Mouse (Mus musculus): ENCODE measurements around the gene Megf11. TPM values are rescaled to one million over a fixed set of nuclear protein-coding genes. Genes with fewer than 3 reads are reported as not detected.
A peak's percentile ranks its signal among the peaks of the same experiment; 100 is the strongest.

The Megf11 gene
- polyA plus RNA-seq, 1 experiment from 2014 or later, result 0.56 TPM

DNA sequence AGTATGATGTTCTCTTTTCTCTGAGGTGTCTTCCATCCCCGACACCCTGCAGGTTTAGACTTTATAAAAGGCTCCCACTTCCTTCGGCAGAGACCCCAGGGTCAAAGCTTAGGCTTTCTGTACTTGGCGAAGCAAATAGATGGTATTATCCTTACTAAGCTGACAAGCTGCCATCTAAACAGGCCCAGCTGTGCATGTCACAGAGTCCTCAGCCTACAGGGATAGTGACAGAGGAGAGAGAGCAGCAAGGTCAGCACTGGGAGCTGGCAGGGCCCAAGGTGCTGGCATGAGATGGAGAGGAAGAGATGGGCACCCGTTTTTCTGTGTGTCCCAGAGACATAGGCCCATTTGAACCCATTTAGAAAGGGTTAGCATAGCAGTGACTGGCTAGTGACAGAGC, 156.8 kb downstream of the Megf11 start:
- Histone ChIP-seq H3K27ac (ENCODE audit: low read length) (no peak overlapping the region), H3K9me3 (ENCODE audit: low read length) (no peaks in the 10 kb centered on the region), H3K27me3 (replicated peaks; ENCODE audit: insufficient read depth, low read length) (no peaks in the 10 kb centered on the region), H3K36me3 (ENCODE audit: insufficient read depth, low read length) (no peaks in the 10 kb centered on the region), H3K4me2 (replicated peaks; ENCODE audit: low read depth, low read length) (no peak overlapping the region), H3K9ac (replicated peaks; ENCODE audit: low read depth) (no peak overlapping the region), H3K4me1 (ENCODE audit: insufficient read depth, low read depth, low read length) (no peaks in the 10 kb centered on the region), H3K4me3 (ENCODE audit: low read depth, low read length) (no peak overlapping the region)
- WGBS, result 52% methylated on average over 4 of the region's 4 CpGs
- TF ChIP-seq CTCF (IDR thresholded peaks at IDR 0.05), result no peak
- ATAC-seq (peak; percentile 26; the same call in 1 of the 2 replicates), DNase-seq (ENCODE audit: low spot score) (peak; percentile 9)

DNA sequence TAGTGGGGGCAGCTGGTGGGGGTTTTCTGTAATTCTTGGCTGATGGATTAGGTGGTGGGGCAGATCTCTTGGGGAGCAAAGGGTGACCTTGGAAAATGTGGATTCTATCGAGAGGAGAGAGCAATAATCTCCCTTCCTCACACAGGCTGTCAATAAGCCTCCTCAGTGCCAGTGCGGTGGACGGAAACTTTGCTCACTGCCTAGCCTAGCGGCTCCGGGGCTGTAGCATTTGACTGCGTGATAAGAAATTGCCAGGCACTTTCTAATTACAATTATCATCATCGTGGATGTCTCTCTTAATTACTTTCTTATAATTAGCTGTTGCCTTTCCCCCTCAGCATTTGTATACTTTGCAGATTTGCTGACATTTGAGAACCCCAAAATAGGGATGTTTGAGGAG, 157.7 kb downstream of the Megf11 start:
- H3K4me3 ChIP-seq (ENCODE audit: low read depth, low read length), result no peak overlapping the region
- no peaks in the 10 kb centered on the region for H3K36me3 ChIP-seq (ENCODE audit: insufficient read depth, low read length)
- H3K4me2 ChIP-seq (replicated peaks; ENCODE audit: low read depth, low read length), result no peak overlapping the region
- TF ChIP-seq EP300 (IDR thresholded peaks at IDR 0.05) (no peak), CTCF (IDR thresholded peaks at IDR 0.05) (no peak)
- no peaks in the 10 kb centered on the region for H3K9me3 ChIP-seq (ENCODE audit: low read length)
- ATAC-seq (no peak), DNase-seq (ENCODE audit: low spot score) (no peak)
- H3K4me1 ChIP-seq (ENCODE audit: insufficient read depth, low read depth, low read length), result no peaks in the 10 kb centered on the region
- no peak overlapping the region for H3K9ac ChIP-seq (replicated peaks; ENCODE audit: low read depth)
- 23% methylated on average over 7 of the region's 7 CpGs for WGBS
- no peaks in the 10 kb centered on the region for H3K27me3 ChIP-seq (replicated peaks; ENCODE audit: insufficient read depth, low read length)
- no peak overlapping the region for H3K27ac ChIP-seq (ENCODE audit: low read length)

DNA sequence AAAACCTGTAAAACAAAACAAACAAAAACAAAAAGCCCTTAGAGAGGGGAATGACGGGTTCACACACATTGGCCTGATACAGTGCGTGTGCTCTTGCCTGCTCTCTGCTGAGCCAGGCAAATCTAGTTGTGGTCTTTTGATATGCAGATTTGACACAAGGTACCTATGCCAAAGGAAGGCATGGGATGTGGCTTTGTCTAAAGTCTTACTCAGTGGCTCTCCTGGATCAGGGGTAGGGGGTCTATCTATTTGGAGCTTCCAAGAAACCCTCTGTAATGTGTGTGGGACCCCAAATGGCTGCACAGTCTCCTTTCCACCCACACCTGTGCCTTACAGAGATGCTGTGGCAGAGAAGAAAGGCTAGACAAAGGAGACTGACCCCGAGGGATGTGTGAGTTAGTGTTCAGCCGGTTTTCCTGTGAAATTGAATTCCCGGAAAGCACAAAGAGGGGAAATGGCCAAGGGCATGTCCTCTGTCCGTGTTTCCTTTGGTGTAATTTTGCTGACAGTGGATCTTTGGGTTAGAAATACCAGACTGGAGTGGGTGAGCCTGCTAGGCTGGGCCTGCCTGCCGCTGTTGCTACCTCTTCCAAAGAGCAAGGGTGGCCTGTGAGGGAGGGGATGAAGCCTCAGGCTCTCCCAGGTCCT, 161.0 kb downstream of the Megf11 start:
- ATAC-seq (peak; percentile 65), DNase-seq (ENCODE audit: low spot score) (peak; percentile 21)
- no peaks in the 10 kb centered on the region for H3K36me3 ChIP-seq (ENCODE audit: insufficient read depth, low read length)
- H3K4me3 ChIP-seq (ENCODE audit: low read depth, low read length), result no peak overlapping the region
- 50% methylated on average over 7 of the region's 7 CpGs for WGBS
- TF ChIP-seq CTCF (IDR thresholded peaks at IDR 0.05) (no peak), EP300 (IDR thresholded peaks at IDR 0.05) (peak; percentile 70; the same call in 1 of the 2 replicates)
- no peaks in the 10 kb centered on the region for H3K4me1 ChIP-seq (ENCODE audit: insufficient read depth, low read depth, low read length)
- H3K27me3 ChIP-seq (replicated peaks; ENCODE audit: insufficient read depth, low read length), result no peaks in the 10 kb centered on the region
- H3K4me2 ChIP-seq (replicated peaks; ENCODE audit: low read depth, low read length), result no peak overlapping the region
- no peak overlapping the region for H3K9ac ChIP-seq (replicated peaks; ENCODE audit: low read depth)
- H3K9me3 ChIP-seq (ENCODE audit: low read length), result no peaks in the 10 kb centered on the region
- peak overlapping the region; percentile 43 for H3K27ac ChIP-seq (ENCODE audit: low read length)

DNA sequence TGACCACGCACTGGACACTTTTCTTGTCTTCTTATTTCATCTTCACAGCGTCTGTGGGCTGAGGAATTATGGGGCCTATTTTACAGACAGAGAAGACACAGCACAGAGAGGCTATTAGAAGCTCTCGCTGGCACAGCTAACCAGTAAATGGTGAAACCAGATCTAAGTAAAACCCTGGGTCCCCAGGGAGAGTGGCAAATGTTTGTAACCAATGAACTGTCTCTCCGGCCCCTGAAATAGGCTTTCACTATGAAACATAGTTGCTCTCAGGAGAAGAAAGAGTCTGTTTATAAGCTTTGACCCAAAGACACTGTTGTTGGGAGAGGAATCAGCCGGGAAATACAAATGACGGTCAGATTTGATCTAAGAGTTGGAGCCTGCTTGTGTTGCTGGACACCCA, 162.9 kb downstream of the Megf11 start:
- TF ChIP-seq EP300 (IDR thresholded peaks at IDR 0.05), result no peak
- no peak for TF ChIP-seq CTCF (IDR thresholded peaks at IDR 0.05)
- no peak overlapping the region for H3K27ac ChIP-seq (ENCODE audit: low read length)
- H3K4me1 ChIP-seq (ENCODE audit: insufficient read depth, low read depth, low read length), result no peaks in the 10 kb centered on the region
- H3K27me3 ChIP-seq (replicated peaks; ENCODE audit: insufficient read depth, low read length), result no peaks in the 10 kb centered on the region
- no peaks in the 10 kb centered on the region for H3K36me3 ChIP-seq (ENCODE audit: insufficient read depth, low read length)
- DNase-seq (ENCODE audit: low spot score) (no peak), ATAC-seq (no peak)
- H3K9ac ChIP-seq (replicated peaks; ENCODE audit: low read depth), result no peak overlapping the region
- WGBS, result 82% methylated on average over 6 of the region's 6 CpGs
- no peak overlapping the region for H3K4me2 ChIP-seq (replicated peaks; ENCODE audit: low read depth, low read length)
- H3K9me3 ChIP-seq (ENCODE audit: low read length), result no peaks in the 10 kb centered on the region
- H3K4me3 ChIP-seq (ENCODE audit: low read depth, low read length), result no peak overlapping the region

DNA sequence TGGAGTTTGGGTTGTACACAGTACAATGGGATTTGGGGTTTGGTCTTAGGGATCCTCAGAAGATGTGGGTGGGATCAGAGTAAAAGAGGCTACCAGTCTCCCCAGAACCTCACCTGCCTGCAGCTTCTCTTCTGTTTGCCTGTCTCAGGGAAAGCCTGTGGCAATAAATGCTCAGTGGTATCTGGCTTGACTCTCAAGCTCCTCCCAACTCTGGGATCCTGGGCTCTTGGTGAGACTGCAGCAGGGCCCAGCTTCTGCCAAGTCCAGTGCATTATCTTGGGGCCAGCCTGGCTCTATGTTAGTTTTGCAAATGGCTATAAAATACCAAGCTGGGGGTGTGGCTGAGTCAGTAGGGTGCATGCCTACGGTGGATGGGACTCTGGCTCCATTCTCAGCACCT, 165.9 kb downstream of the Megf11 start:
- no peaks in the 10 kb centered on the region for H3K4me1 ChIP-seq (ENCODE audit: insufficient read depth, low read depth, low read length)
- DNase-seq (ENCODE audit: low spot score) (no peak), ATAC-seq (no peak)
- H3K36me3 ChIP-seq (ENCODE audit: insufficient read depth, low read length), result no peaks in the 10 kb centered on the region
- 74% methylated on average over 1 of the region's 1 CpGs for WGBS
- no peak overlapping the region for H3K27ac ChIP-seq (ENCODE audit: low read length)
- no peaks in the 10 kb centered on the region for H3K9me3 ChIP-seq (ENCODE audit: low read length)
- no peak overlapping the region for H3K4me3 ChIP-seq (ENCODE audit: low read depth, low read length)
- no peaks in the 10 kb centered on the region for H3K27me3 ChIP-seq (replicated peaks; ENCODE audit: insufficient read depth, low read length)
- TF ChIP-seq EP300 (IDR thresholded peaks at IDR 0.05) (no peak), CTCF (IDR thresholded peaks at IDR 0.05) (no peak)
- H3K4me2 ChIP-seq (replicated peaks; ENCODE audit: low read depth, low read length), result no peak overlapping the region
- no peak overlapping the region for H3K9ac ChIP-seq (replicated peaks; ENCODE audit: low read depth)

DNA sequence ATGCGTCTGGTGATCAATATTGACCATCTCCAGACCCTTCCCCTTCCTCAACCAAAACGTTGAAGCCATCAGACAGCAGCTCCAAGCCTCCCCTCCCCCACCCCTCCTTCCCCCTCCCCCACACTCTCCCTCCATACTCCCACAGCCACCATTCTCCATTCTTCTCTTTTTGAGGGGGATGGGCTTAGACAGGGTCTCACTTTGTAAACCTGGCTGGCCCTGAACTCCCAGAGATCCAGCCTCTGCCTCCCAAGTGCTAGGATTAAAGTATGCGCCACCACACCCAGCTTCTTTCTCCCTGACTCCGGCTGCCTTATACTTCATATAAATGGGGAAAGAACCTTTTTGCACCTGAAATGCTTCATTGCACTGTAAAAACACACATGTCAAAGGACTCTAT, 166.6 kb downstream of the Megf11 start:
- ATAC-seq, result no peak
- Histone ChIP-seq H3K9ac (replicated peaks; ENCODE audit: low read depth) (no peak overlapping the region), H3K9me3 (ENCODE audit: low read length) (no peaks in the 10 kb centered on the region), H3K27ac (ENCODE audit: low read length) (no peak overlapping the region), H3K4me2 (replicated peaks; ENCODE audit: low read depth, low read length) (no peak overlapping the region), H3K36me3 (ENCODE audit: insufficient read depth, low read length) (no peaks in the 10 kb centered on the region), H3K4me3 (ENCODE audit: low read depth, low read length) (no peak overlapping the region), H3K27me3 (replicated peaks; ENCODE audit: insufficient read depth, low read length) (no peaks in the 10 kb centered on the region), H3K4me1 (ENCODE audit: insufficient read depth, low read depth, low read length) (no peaks in the 10 kb centered on the region)
- no peak for DNase-seq (ENCODE audit: low spot score)
- no peak for TF ChIP-seq EP300 (IDR thresholded peaks at IDR 0.05)
- no peak for TF ChIP-seq CTCF (IDR thresholded peaks at IDR 0.05)
- WGBS, result 49% methylated on average over 4 of the region's 4 CpGs

DNA sequence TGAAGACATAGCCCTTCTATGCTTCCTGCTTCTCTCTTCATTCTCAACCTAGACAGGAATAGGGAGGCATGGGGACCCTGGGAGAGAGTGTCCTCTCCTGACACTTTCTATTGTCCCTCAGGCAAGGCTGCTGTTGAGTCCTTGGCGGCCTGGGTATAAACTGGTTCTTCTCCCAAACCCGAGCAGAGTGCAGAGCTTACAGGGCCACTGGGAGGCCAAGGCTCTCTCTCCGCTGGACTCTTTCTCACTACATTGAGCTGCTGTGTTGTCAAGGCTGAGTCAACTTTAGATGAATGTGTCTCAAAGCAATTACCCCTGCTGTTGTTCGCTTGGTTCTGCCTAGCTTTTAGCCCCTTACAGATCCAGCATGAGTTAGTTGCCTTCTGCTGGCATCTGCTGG, 168.0 kb downstream of the Megf11 start:
- Histone ChIP-seq H3K4me2 (replicated peaks; ENCODE audit: low read depth, low read length) (no peak overlapping the region), H3K4me3 (ENCODE audit: low read depth, low read length) (no peak overlapping the region), H3K9ac (replicated peaks; ENCODE audit: low read depth) (no peak overlapping the region), H3K27me3 (replicated peaks; ENCODE audit: insufficient read depth, low read length) (no peaks in the 10 kb centered on the region), H3K4me1 (ENCODE audit: insufficient read depth, low read depth, low read length) (no peaks in the 10 kb centered on the region), H3K27ac (ENCODE audit: low read length) (no peak overlapping the region), H3K36me3 (ENCODE audit: insufficient read depth, low read length) (no peaks in the 10 kb centered on the region), H3K9me3 (ENCODE audit: low read length) (no peaks in the 10 kb centered on the region)
- DNase-seq (ENCODE audit: low spot score) (no peak), ATAC-seq (no peak)
- WGBS, result 78% methylated on average over 4 of the region's 4 CpGs
- no peak for TF ChIP-seq EP300 (IDR thresholded peaks at IDR 0.05)
- TF ChIP-seq CTCF (IDR thresholded peaks at IDR 0.05), result no peak
